24 mouse cellular contexts compared by ENCODE assay signal in the genomic region with DNA sequence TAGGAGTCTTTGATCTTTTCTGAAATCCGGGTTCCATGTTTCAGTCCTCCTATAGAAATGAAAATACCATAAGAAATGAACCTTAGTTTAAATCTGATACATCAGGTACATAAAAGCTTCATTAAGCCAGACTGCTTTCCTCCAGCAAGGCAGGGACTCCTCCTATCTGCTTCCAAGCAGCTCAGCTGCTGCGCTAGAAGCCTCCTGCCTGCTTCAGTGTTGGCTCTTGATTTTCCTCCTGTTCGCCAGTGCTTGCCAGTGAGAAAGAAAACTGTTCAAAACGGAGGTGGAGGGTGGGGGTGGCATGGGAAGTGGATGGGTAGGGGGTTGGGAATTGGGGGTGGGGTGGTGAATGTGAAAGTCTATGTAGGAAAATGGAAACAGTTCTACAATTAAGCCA.
"Had no signal": no experiment of that assay in that cellular context is flagged by ENCODE, and none has a peak within 500 bp of the region (broad histone marks: within the 10 kb centered on the region; RNA-seq: fewer than 3 reads in every experiment).

No protein-coding gene starts in this region.

- H3K27ac ChIP-seq: heart, adult 2 months; heart, embryonic 13.5 days; heart, embryonic 15.5 days; hindbrain, embryonic 13.5 days; hindbrain, embryonic 15.5 days; hindbrain, postnatal 0 days; limb, embryonic 10.5 days; limb, embryonic 12.5 days; liver, embryonic 13.5 days; liver, embryonic 15.5 days had no signal

- H3K4me1 ChIP-seq: heart, embryonic 15.5 days; hindbrain, embryonic 13.5 days; hindbrain, embryonic 15.5 days; limb, embryonic 10.5 days; limb, embryonic 12.5 days; liver, embryonic 15.5 days had no signal

- DNase-seq: gastrocnemius, postnatal 14 days; gastrocnemius, postnatal 36 days; heart, adult 11 months; heart, adult 2 months; heart, postnatal 14 days; heart, postnatal 36 days; kidney, adult 18-20 months; kidney, adult 8-10 months; kidney, postnatal 10 days; kidney, postnatal 25 days; kidney, postnatal 4 days; liver; liver, embryonic 13.5 days had no signal

- H3K9ac ChIP-seq: heart, embryonic 13.5 days; heart, embryonic 15.5 days; hindbrain, embryonic 13.5 days; hindbrain, embryonic 15.5 days; limb, embryonic 12.5 days; liver, embryonic 13.5 days; liver, embryonic 15.5 days had no signal

- ATAC-seq: hindbrain, postnatal 0 days; intestine, embryonic 16.5 days had no signal

- H3K27me3 ChIP-seq: heart, embryonic 13.5 days; heart, embryonic 15.5 days; hindbrain, embryonic 13.5 days; hindbrain, embryonic 15.5 days; limb, embryonic 12.5 days; liver, embryonic 13.5 days; liver, embryonic 15.5 days had no signal

- H3K4me3 ChIP-seq: heart, adult 2 months; heart, embryonic 13.5 days; heart, embryonic 15.5 days; hindbrain, embryonic 13.5 days; hindbrain, embryonic 15.5 days; limb, embryonic 10.5 days; limb, embryonic 12.5 days; liver, embryonic 13.5 days; liver, embryonic 15.5 days had no signal

- H3K4me2 ChIP-seq: heart, embryonic 11.5 days; heart, embryonic 13.5 days; heart, embryonic 15.5 days; hindbrain, embryonic 13.5 days; hindbrain, embryonic 15.5 days; limb, embryonic 12.5 days; liver, embryonic 11.5 days; liver, embryonic 13.5 days; liver, embryonic 15.5 days had no signal

- H3K9me3 ChIP-seq: heart, embryonic 13.5 days; heart, embryonic 15.5 days; hindbrain, embryonic 13.5 days; hindbrain, embryonic 15.5 days; limb, embryonic 10.5 days; limb, embryonic 12.5 days; liver, embryonic 13.5 days; liver, embryonic 15.5 days had no signal
